Mouse (Mus musculus): ENCODE measurements at regions not wholly inside any gene's neighbourhood (a gene's known extent, or its start where the extent isn't known, plus 50 kb on each side); places are given as distances from the start of the nearest gene placed in this dataset.

- Histone ChIP-seq H3K27me3 (ENCODE audit: control insufficient read depth, insufficient read depth, low read length) (no peaks in the 10 kb centered on the region), H3K27ac (ENCODE audit: insufficient read depth, low read length) (no peak overlapping the region), H3K4me3 (ENCODE audit: extremely low read depth, insufficient read depth, insufficient read length) (no peak overlapping the region), H3K36me3 (ENCODE audit: control insufficient read depth, insufficient read depth, low read length) (no peaks in the 10 kb centered on the region), H3K4me1 (ENCODE audit: control insufficient read depth, insufficient read depth, insufficient read length) (no peaks in the 10 kb centered on the region)
- TF ChIP-seq CTCF (IDR thresholded peaks at IDR 0.05; ENCODE audit: extremely low read depth, insufficient read depth, insufficient read length, insufficient replicate concordance) (no peak), POLR2A (IDR thresholded peaks at IDR 0.05; ENCODE audit: low read depth, low read length) (no peak)
- DNase-seq (ENCODE audit: low read depth in 1 of 2, low spot score in 2 of 2) = no peak
- 28% methylated on average over 2 of the region's 2 CpGs for WGBS
These were observed 290.5 kb downstream of the Satb1 start for GRCm38 (mm10) chr17:51542544-51542943.

DNA sequence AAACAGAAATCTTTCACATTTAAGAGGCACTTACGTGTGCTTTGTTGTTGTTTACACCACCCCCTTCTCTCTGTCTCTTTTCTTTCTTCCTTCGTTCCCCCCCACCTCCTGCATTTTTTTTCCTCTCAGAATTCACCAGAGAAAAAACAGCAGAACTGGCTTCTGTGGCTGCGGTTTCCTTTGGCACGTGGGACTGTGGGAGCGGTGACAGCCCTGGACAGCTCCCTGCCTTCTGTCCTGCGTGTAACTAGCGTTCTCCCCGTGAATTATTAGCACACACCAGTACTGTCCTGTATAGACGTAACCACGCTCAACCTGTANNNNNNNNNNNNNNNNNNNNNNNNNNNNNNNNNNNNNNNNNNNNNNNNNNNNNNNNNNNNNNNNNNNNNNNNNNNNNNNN, 298.4 kb downstream of the Satb1 start:
- WGBS = 24% methylated on average over 10 of the region's 10 CpGs
- Histone ChIP-seq H3K27ac (ENCODE audit: insufficient read depth, low read length) (no peak overlapping the region), H3K4me1 (ENCODE audit: control insufficient read depth, insufficient read depth, insufficient read length) (no peaks in the 10 kb centered on the region; the same call in 1 of the 2 replicates), H3K27me3 (ENCODE audit: control insufficient read depth, insufficient read depth, low read length) (no peaks in the 10 kb centered on the region), H3K4me3 (ENCODE audit: extremely low read depth, insufficient read depth, insufficient read length) (no peak overlapping the region), H3K36me3 (ENCODE audit: control insufficient read depth, insufficient read depth, low read length) (no peaks in the 10 kb centered on the region)
- no peak for TF ChIP-seq CTCF (IDR thresholded peaks at IDR 0.05; ENCODE audit: extremely low read depth, insufficient read depth, insufficient read length, insufficient replicate concordance)
- no peak for TF ChIP-seq POLR2A (IDR thresholded peaks at IDR 0.05; ENCODE audit: low read depth, low read length)
- DNase-seq (ENCODE audit: low read depth in 1 of 2, low spot score in 2 of 2) = no peak

GRCm38 (mm10) chr17:51534270-51534669, 298.8 kb downstream of the Satb1 start:
- no peak for TF ChIP-seq CTCF (IDR thresholded peaks at IDR 0.05; ENCODE audit: extremely low read depth, insufficient read depth, insufficient read length, insufficient replicate concordance)
- TF ChIP-seq POLR2A (IDR thresholded peaks at IDR 0.05; ENCODE audit: low read depth, low read length) = no peak
- Histone ChIP-seq H3K4me3 (ENCODE audit: extremely low read depth, insufficient read depth, insufficient read length) (no peak overlapping the region), H3K27ac (ENCODE audit: insufficient read depth, low read length) (no peak overlapping the region), H3K4me1 (ENCODE audit: control insufficient read depth, insufficient read depth, insufficient read length) (no peaks in the 10 kb centered on the region; the same call in 1 of the 2 replicates), H3K36me3 (ENCODE audit: control insufficient read depth, insufficient read depth, low read length) (no peaks in the 10 kb centered on the region), H3K27me3 (ENCODE audit: control insufficient read depth, insufficient read depth, low read length) (no peaks in the 10 kb centered on the region)
- DNase-seq (ENCODE audit: low read depth in 1 of 2, low spot score in 2 of 2) = no peak
- 53% methylated on average over 14 of the region's 14 CpGs for WGBS

- no peaks in the 10 kb centered on the region for H3K4me1 ChIP-seq (ENCODE audit: control insufficient read depth, insufficient read depth, insufficient read length)
- no peaks in the 10 kb centered on the region for H3K27me3 ChIP-seq (ENCODE audit: control insufficient read depth, insufficient read depth, low read length)
- no peak overlapping the region for H3K4me3 ChIP-seq (ENCODE audit: extremely low read depth, insufficient read depth, insufficient read length)
- TF ChIP-seq CTCF (IDR thresholded peaks at IDR 0.05; ENCODE audit: extremely low read depth, insufficient read depth, insufficient read length, insufficient replicate concordance) = no peak
- TF ChIP-seq POLR2A (IDR thresholded peaks at IDR 0.05; ENCODE audit: low read depth, low read length) = no peak
- 82% methylated on average over 3 of the region's 3 CpGs for WGBS
- no peak for DNase-seq (ENCODE audit: low read depth in 1 of 2, low spot score in 2 of 2)
- H3K27ac ChIP-seq (ENCODE audit: insufficient read depth, low read length) = no peak overlapping the region
- no peaks in the 10 kb centered on the region for H3K36me3 ChIP-seq (ENCODE audit: control insufficient read depth, insufficient read depth, low read length)
These were observed 304.9 kb downstream of the Satb1 start for GRCm38 (mm10) chr17:51528161-51528560.

- no peak for DNase-seq (ENCODE audit: low read depth in 1 of 2, low spot score in 2 of 2)
- H3K36me3 ChIP-seq (ENCODE audit: control insufficient read depth, insufficient read depth, low read length) = no peaks in the 10 kb centered on the region
- no peak overlapping the region for H3K27ac ChIP-seq (ENCODE audit: insufficient read depth, low read length)
- 88% methylated on average over 7 of the region's 7 CpGs for WGBS
- no peak overlapping the region for H3K4me3 ChIP-seq (ENCODE audit: extremely low read depth, insufficient read depth, insufficient read length)
- no peak for TF ChIP-seq CTCF (IDR thresholded peaks at IDR 0.05; ENCODE audit: extremely low read depth, insufficient read depth, insufficient read length, insufficient replicate concordance)
- TF ChIP-seq POLR2A (IDR thresholded peaks at IDR 0.05; ENCODE audit: low read depth, low read length) = no peak
- no peaks in the 10 kb centered on the region for H3K27me3 ChIP-seq (ENCODE audit: control insufficient read depth, insufficient read depth, low read length)
- no peaks in the 10 kb centered on the region for H3K4me1 ChIP-seq (ENCODE audit: control insufficient read depth, insufficient read depth, insufficient read length)
These were observed 306.2 kb downstream of the Satb1 start for GRCm38 (mm10) chr17:51526881-51527280.

GRCm38 (mm10) chr17:51526464-51526863, 306.6 kb downstream of the Satb1 start:
- H3K36me3 ChIP-seq (ENCODE audit: control insufficient read depth, insufficient read depth, low read length) = no peaks in the 10 kb centered on the region
- TF ChIP-seq CTCF (IDR thresholded peaks at IDR 0.05; ENCODE audit: extremely low read depth, insufficient read depth, insufficient read length, insufficient replicate concordance) (no peak), POLR2A (IDR thresholded peaks at IDR 0.05; ENCODE audit: low read depth, low read length) (no peak)
- H3K4me3 ChIP-seq (ENCODE audit: extremely low read depth, insufficient read depth, insufficient read length) = no peak overlapping the region
- H3K4me1 ChIP-seq (ENCODE audit: control insufficient read depth, insufficient read depth, insufficient read length) = no peaks in the 10 kb centered on the region
- 86% methylated on average over 5 of the region's 5 CpGs for WGBS
- H3K27ac ChIP-seq (ENCODE audit: insufficient read depth, low read length) = no peak overlapping the region
- H3K27me3 ChIP-seq (ENCODE audit: control insufficient read depth, insufficient read depth, low read length) = no peaks in the 10 kb centered on the region
- DNase-seq (ENCODE audit: low read depth in 1 of 2, low spot score in 2 of 2) = no peak

GRCm38 (mm10) chr17:51526021-51526420, 307.1 kb downstream of the Satb1 start:
- no peak overlapping the region for H3K4me3 ChIP-seq (ENCODE audit: extremely low read depth, insufficient read depth, insufficient read length)
- no peak overlapping the region for H3K27ac ChIP-seq (ENCODE audit: insufficient read depth, low read length)
- DNase-seq (ENCODE audit: low read depth in 1 of 2, low spot score in 2 of 2) = no peak
- WGBS = 91% methylated on average over 4 of the region's 4 CpGs
- no peaks in the 10 kb centered on the region for H3K27me3 ChIP-seq (ENCODE audit: control insufficient read depth, insufficient read depth, low read length)
- no peaks in the 10 kb centered on the region for H3K36me3 ChIP-seq (ENCODE audit: control insufficient read depth, insufficient read depth, low read length)
- no peaks in the 10 kb centered on the region for H3K4me1 ChIP-seq (ENCODE audit: control insufficient read depth, insufficient read depth, insufficient read length)
- no peak for TF ChIP-seq CTCF (IDR thresholded peaks at IDR 0.05; ENCODE audit: extremely low read depth, insufficient read depth, insufficient read length, insufficient replicate concordance)
- no peak for TF ChIP-seq POLR2A (IDR thresholded peaks at IDR 0.05; ENCODE audit: low read depth, low read length)

All from spleen, adult 2 months (tissue).